Mouse (Mus musculus): ENCODE measurements around the gene Mvb12b. TPM values are rescaled to one million over a fixed set of nuclear protein-coding genes. Genes with fewer than 3 reads are reported as not detected.

Mvb12b gene
- polyA plus RNA-seq, 1 experiment from 2014 or later, result 15.7 TPM

- Histone ChIP-seq H3K36me3 (no peaks in the 10 kb centered on the region), H3K27me3 (replicated peaks) (no peaks in the 10 kb centered on the region), H3K9me3 (no peaks in the 10 kb centered on the region), H3K27ac (no peak overlapping the region), H3K4me1 (replicated peaks) (no peaks in the 10 kb centered on the region), H3K4me2 (replicated peaks) (no peak overlapping the region), H3K4me3 (replicated peaks) (no peak overlapping the region), H3K9ac (no peak overlapping the region)
- ATAC-seq, result no peak
- WGBS, result 80% methylated on average over 9 of the region's 9 CpGs
Measured at GRCm38 (mm10) chr2:33817663-33818346, 69.9 kb downstream of the Mvb12b start.

GRCm38 (mm10) chr2:33817080-33817479, 70.7 kb downstream of the Mvb12b start:
- H3K36me3 ChIP-seq, result no peaks in the 10 kb centered on the region
- WGBS, result 78% methylated on average over 4 of the region's 4 CpGs
- H3K9ac ChIP-seq, result no peak overlapping the region
- H3K4me1 ChIP-seq (replicated peaks), result no peaks in the 10 kb centered on the region
- no peak for ATAC-seq
- no peaks in the 10 kb centered on the region for H3K9me3 ChIP-seq
- no peaks in the 10 kb centered on the region for H3K27me3 ChIP-seq (replicated peaks)
- H3K27ac ChIP-seq, result no peak overlapping the region
- no peak overlapping the region for H3K4me2 ChIP-seq (replicated peaks)
- H3K4me3 ChIP-seq (replicated peaks), result no peak overlapping the region

GRCm38 (mm10) chr2:33814581-33814980, 73.2 kb downstream of the Mvb12b start:
- no peak overlapping the region for H3K4me3 ChIP-seq (replicated peaks)
- WGBS, result 80% methylated on average over 8 of the region's 8 CpGs
- H3K4me2 ChIP-seq (replicated peaks), result no peak overlapping the region
- H3K9me3 ChIP-seq, result no peaks in the 10 kb centered on the region
- H3K36me3 ChIP-seq, result no peaks in the 10 kb centered on the region
- H3K9ac ChIP-seq, result no peak overlapping the region
- no peaks in the 10 kb centered on the region for H3K4me1 ChIP-seq (replicated peaks)
- no peak overlapping the region for H3K27ac ChIP-seq
- no peak for ATAC-seq
- no peaks in the 10 kb centered on the region for H3K27me3 ChIP-seq (replicated peaks)

- no peak for ATAC-seq
- Histone ChIP-seq H3K9me3 (no peaks in the 10 kb centered on the region), H3K27me3 (replicated peaks) (no peaks in the 10 kb centered on the region), H3K4me1 (replicated peaks) (no peaks in the 10 kb centered on the region), H3K4me3 (replicated peaks) (no peak overlapping the region), H3K9ac (no peak overlapping the region), H3K36me3 (no peaks in the 10 kb centered on the region), H3K4me2 (replicated peaks) (no peak overlapping the region), H3K27ac (no peak overlapping the region)
- 56% methylated on average over 8 of the region's 8 CpGs for WGBS
Measured at GRCm38 (mm10) chr2:33813501-33814240, 74.1 kb downstream of the Mvb12b start.

GRCm38 (mm10) chr2:33812980-33813379, 74.8 kb downstream of the Mvb12b start:
- Histone ChIP-seq H3K4me1 (replicated peaks) (no peaks in the 10 kb centered on the region), H3K36me3 (no peaks in the 10 kb centered on the region), H3K9ac (no peak overlapping the region), H3K4me3 (replicated peaks) (no peak overlapping the region), H3K27me3 (replicated peaks) (no peaks in the 10 kb centered on the region), H3K4me2 (replicated peaks) (no peak overlapping the region), H3K27ac (no peak overlapping the region), H3K9me3 (no peaks in the 10 kb centered on the region)
- 83% methylated on average over 11 of the region's 11 CpGs for WGBS
- no peak for ATAC-seq

GRCm38 (mm10) chr2:33811349-33811890, 76.3 kb downstream of the Mvb12b start:
- no peaks in the 10 kb centered on the region for H3K4me1 ChIP-seq (replicated peaks)
- no peaks in the 10 kb centered on the region for H3K9me3 ChIP-seq
- H3K4me2 ChIP-seq (replicated peaks), result no peak overlapping the region
- ATAC-seq, result no peak
- no peak overlapping the region for H3K9ac ChIP-seq
- WGBS, result 83% methylated on average over 17 of the region's 17 CpGs
- no peaks in the 10 kb centered on the region for H3K36me3 ChIP-seq
- H3K4me3 ChIP-seq (replicated peaks), result no peak overlapping the region
- no peaks in the 10 kb centered on the region for H3K27me3 ChIP-seq (replicated peaks)
- no peak overlapping the region for H3K27ac ChIP-seq

GRCm38 (mm10) chr2:33809081-33809480, 78.7 kb downstream of the Mvb12b start:
- Histone ChIP-seq H3K27ac (no peak overlapping the region), H3K36me3 (no peaks in the 10 kb centered on the region), H3K27me3 (replicated peaks) (no peaks in the 10 kb centered on the region), H3K9me3 (no peaks in the 10 kb centered on the region), H3K4me2 (replicated peaks) (no peak overlapping the region), H3K4me1 (replicated peaks) (no peaks in the 10 kb centered on the region), H3K9ac (no peak overlapping the region), H3K4me3 (replicated peaks) (no peak overlapping the region)
- no peak for ATAC-seq
- 93% methylated on average over 3 of the region's 3 CpGs for WGBS

GRCm38 (mm10) chr2:33808032-33808431, 79.7 kb downstream of the Mvb12b start:
- no peak for ATAC-seq
- Histone ChIP-seq H3K4me1 (replicated peaks) (no peaks in the 10 kb centered on the region), H3K4me3 (replicated peaks) (no peak overlapping the region), H3K27ac (no peak overlapping the region), H3K4me2 (replicated peaks) (no peak overlapping the region), H3K36me3 (no peaks in the 10 kb centered on the region), H3K9me3 (no peaks in the 10 kb centered on the region), H3K27me3 (replicated peaks) (no peaks in the 10 kb centered on the region), H3K9ac (no peak overlapping the region)
- 89% methylated on average over 5 of the region's 5 CpGs for WGBS

- no peak overlapping the region for H3K4me2 ChIP-seq (replicated peaks)
- WGBS, result 88% methylated on average over 11 of the region's 11 CpGs
- no peaks in the 10 kb centered on the region for H3K9me3 ChIP-seq
- no peaks in the 10 kb centered on the region; the same call in 1 of the 2 replicates for H3K36me3 ChIP-seq
- no peaks in the 10 kb centered on the region for H3K27me3 ChIP-seq (replicated peaks)
- no peak overlapping the region for H3K27ac ChIP-seq
- no peak overlapping the region for H3K4me3 ChIP-seq (replicated peaks)
- no peaks in the 10 kb centered on the region for H3K4me1 ChIP-seq (replicated peaks)
- H3K9ac ChIP-seq, result no peak overlapping the region
- ATAC-seq, result no peak
Measured at GRCm38 (mm10) chr2:33805640-33806039, 82.1 kb downstream of the Mvb12b start.

GRCm38 (mm10) chr2:33803717-33804214, 84.0 kb downstream of the Mvb12b start:
- no peak overlapping the region for H3K4me3 ChIP-seq (replicated peaks)
- no peak overlapping the region for H3K9ac ChIP-seq
- no peak for ATAC-seq
- no peak overlapping the region for H3K27ac ChIP-seq
- no peaks in the 10 kb centered on the region; the same call in 1 of the 2 replicates for H3K36me3 ChIP-seq
- H3K9me3 ChIP-seq, result no peaks in the 10 kb centered on the region
- 76% methylated on average over 4 of the region's 4 CpGs for WGBS
- no peaks in the 10 kb centered on the region for H3K27me3 ChIP-seq (replicated peaks)
- no peaks in the 10 kb centered on the region for H3K4me1 ChIP-seq (replicated peaks)
- no peak overlapping the region for H3K4me2 ChIP-seq (replicated peaks)

- 88% methylated on average over 12 of the region's 12 CpGs for WGBS
- H3K9me3 ChIP-seq, result no peaks in the 10 kb centered on the region
- no peaks in the 10 kb centered on the region for H3K27me3 ChIP-seq (replicated peaks)
Measured at GRCm38 (mm10) chr2:33803083-33803615, 84.6 kb downstream of the Mvb12b start.

GRCm38 (mm10) chr2:33801760-33802159, 86.0 kb downstream of the Mvb12b start:
- Histone ChIP-seq H3K4me1 (replicated peaks) (no peaks in the 10 kb centered on the region), H3K36me3 (no peaks in the 10 kb centered on the region; the same call in 1 of the 2 replicates), H3K4me2 (replicated peaks) (no peak overlapping the region), H3K9ac (no peak overlapping the region), H3K27me3 (replicated peaks) (no peaks in the 10 kb centered on the region), H3K4me3 (replicated peaks) (no peak overlapping the region), H3K9me3 (no peaks in the 10 kb centered on the region), H3K27ac (no peak overlapping the region)
- no peak for ATAC-seq
- 74% methylated on average over 13 of the region's 13 CpGs for WGBS

More at GRCm38 (mm10) chr2:33803083-33803615, 84.6 kb downstream of the Mvb12b start:
- Histone ChIP-seq H3K27ac (no peak overlapping the region), H3K4me1 (replicated peaks) (no peaks in the 10 kb centered on the region), H3K9ac (no peak overlapping the region), H3K4me3 (replicated peaks) (no peak overlapping the region), H3K4me2 (replicated peaks) (no peak overlapping the region), H3K36me3 (no peaks in the 10 kb centered on the region; the same call in 1 of the 2 replicates)
- no peak for ATAC-seq

Data from intestine, embryonic 15.5 days (tissue).